Mouse (Mus musculus) midbrain, embryonic 12.5 days (tissue): ENCODE results near the gene Ergic2. TPM values are rescaled to one million over a fixed set of nuclear protein-coding genes. Genes with fewer than 3 reads are reported as not detected.
A peak's percentile ranks its signal among the peaks of the same experiment; 100 is the strongest.

Source experiments
- ATAC-seq: fragments of 200-750 bp; cut with Nextera tagmentation; 2 replicates; pipeline ENCODE4 v1.8.0; 2017; ENCODE audit warnings: low read depth, moderate TSS enrichment, moderate library complexity; ENCODE audit not compliant: low FRiP score
- H3K27ac ChIP-seq: fragments of 300-500 bp; sonication (generic); replicated peaks from 2 replicates; pipeline ENCODE4 v1.5.1; 2016; ENCODE audit warnings: mild to moderate bottlenecking
- H3K27me3 ChIP-seq: fragments of 300-500 bp; sonication (generic); 2 replicates; pipeline ENCODE4 v1.6.1; 2016; ENCODE audit warnings: mild to moderate bottlenecking
- H3K36me3 ChIP-seq: fragments of 300-500 bp; sonication (generic); 2 replicates; pipeline ENCODE4 v1.6.1; 2016
- H3K4me1 ChIP-seq: fragments of 300-500 bp; sonication (generic); 2 replicates; pipeline ENCODE4 v1.6.1; 2016
- H3K4me2 ChIP-seq: fragments of 300-500 bp; sonication (generic); replicated peaks from 2 replicates; pipeline ENCODE4 v1.6.1; 2016; ENCODE audit warnings: mild to moderate bottlenecking, moderate library complexity
- H3K4me3 ChIP-seq: fragments of 300-500 bp; sonication (generic); 2 replicates; pipeline ENCODE4 v1.5.1; 2016; ENCODE audit warnings: mild to moderate bottlenecking
- H3K9ac ChIP-seq: fragments of 300-500 bp; sonication (generic); replicated peaks from 2 replicates; pipeline ENCODE4 v1.6.1; 2016; ENCODE audit warnings: mild to moderate bottlenecking, moderate library complexity
- H3K9me3 ChIP-seq: fragments of 300-500 bp; sonication (generic); 2 replicates; pipeline ENCODE4 v1.6.1; 2016; ENCODE audit warnings: mild to moderate bottlenecking
- WGBS: fragments of 180-500 bp; shearing (Covaris S2); methylation state at CpG from one replicate; pipeline ENCODE4 v1.1.7; 2016; 5-methylcytosine and 5-hydroxymethylcytosine counted together
- polyA plus RNA-seq: library from polyadenylated mRNA; unstranded; fragments of >200 nt; fragmentation: Nextera tagmentation; extraction: Ambion mirVana; gene quantifications from 2 replicates; pipeline ENCODE4 v1.2.1, GENCODE M21; 2016

The Ergic2 gene
- polyA plus RNA-seq, 1 experiment from 2014 or later = 211 TPM

- Histone ChIP-seq H3K27me3 (no peaks in the 10 kb centered on the region), H3K4me1 (no peaks in the 10 kb centered on the region), H3K36me3 (no peaks in the 10 kb centered on the region), H3K9me3 (no peaks in the 10 kb centered on the region), H3K9ac (no peak overlapping the region), H3K27ac (no peak overlapping the region), H3K4me3 (no peak overlapping the region), H3K4me2 (no peak overlapping the region)
- 91% methylated on average over 5 of the region's 5 CpGs for WGBS
- ATAC-seq = no peak
Measured at GRCm38 (mm10) chr6:148241685-148242084, 29.5 kb upstream of the Ergic2 start.

GRCm38 (mm10) chr6:148239311-148239710 lies 27.1 kb upstream of the Ergic2 start:
- no peak overlapping the region for H3K4me2 ChIP-seq
- ATAC-seq = no peak
- WGBS = 89% methylated on average over 1 of the region's 1 CpGs
- H3K9ac ChIP-seq = no peak overlapping the region
- H3K9me3 ChIP-seq = no peaks in the 10 kb centered on the region
- H3K36me3 ChIP-seq = no peaks in the 10 kb centered on the region
- no peak overlapping the region for H3K4me3 ChIP-seq
- no peak overlapping the region for H3K27ac ChIP-seq
- H3K27me3 ChIP-seq = no peaks in the 10 kb centered on the region
- H3K4me1 ChIP-seq = no peaks in the 10 kb centered on the region

- Histone ChIP-seq H3K27me3 (no peaks in the 10 kb centered on the region), H3K9ac (no peak overlapping the region), H3K9me3 (no peaks in the 10 kb centered on the region), H3K4me3 (no peak overlapping the region), H3K36me3 (no peaks in the 10 kb centered on the region), H3K4me1 (no peaks in the 10 kb centered on the region), H3K4me2 (no peak overlapping the region), H3K27ac (0 out of 2 replicates have a peak overlapping the region, but pooled peaks have one; percentile 15)
- ATAC-seq = no peak
- 51% methylated on average over 5 of the region's 5 CpGs for WGBS
Measured at GRCm38 (mm10) chr6:148237453-148237852, 25.3 kb upstream of the Ergic2 start.

- Histone ChIP-seq H3K4me3 (no peak overlapping the region), H3K36me3 (no peaks in the 10 kb centered on the region), H3K4me1 (no peaks in the 10 kb centered on the region), H3K9ac (no peak overlapping the region), H3K9me3 (no peaks in the 10 kb centered on the region), H3K4me2 (no peak overlapping the region), H3K27ac (no peak overlapping the region), H3K27me3 (no peaks in the 10 kb centered on the region)
- 76% methylated on average over 3 of the region's 3 CpGs for WGBS
- ATAC-seq = no peak
Measured at GRCm38 (mm10) chr6:148234105-148234828, 22.1 kb upstream of the Ergic2 start.

- no peaks in the 10 kb centered on the region for H3K9me3 ChIP-seq
- H3K36me3 ChIP-seq = no peaks in the 10 kb centered on the region
- no peak overlapping the region for H3K27ac ChIP-seq
- H3K9ac ChIP-seq = no peak overlapping the region
- no peaks in the 10 kb centered on the region for H3K4me1 ChIP-seq
- ATAC-seq = no peak
- H3K4me2 ChIP-seq = no peak overlapping the region
- WGBS = 75% methylated on average over 3 of the region's 3 CpGs
- H3K4me3 ChIP-seq = no peak overlapping the region
- no peaks in the 10 kb centered on the region for H3K27me3 ChIP-seq
Measured at GRCm38 (mm10) chr6:148227542-148227941, 15.4 kb upstream of the Ergic2 start.

- 68% methylated on average over 2 of the region's 2 CpGs for WGBS
- Histone ChIP-seq H3K9me3 (no peaks in the 10 kb centered on the region), H3K4me3 (no peak overlapping the region), H3K9ac (no peak overlapping the region), H3K27me3 (no peaks in the 10 kb centered on the region), H3K36me3 (no peaks in the 10 kb centered on the region), H3K27ac (no peak overlapping the region), H3K4me2 (no peak overlapping the region), H3K4me1 (no peaks in the 10 kb centered on the region)
- no peak for ATAC-seq
Measured at GRCm38 (mm10) chr6:148222686-148223085, 10.5 kb upstream of the Ergic2 start.

GRCm38 (mm10) chr6:148218235-148219076 lies 6.3 kb upstream of the Ergic2 start:
- no peak overlapping the region for H3K27ac ChIP-seq
- H3K27me3 ChIP-seq = no peaks in the 10 kb centered on the region
- H3K9me3 ChIP-seq = no peaks in the 10 kb centered on the region
- no peak overlapping the region for H3K9ac ChIP-seq
- no peak for ATAC-seq
- WGBS = 80% methylated on average over 2 of the region's 2 CpGs
- no peaks in the 10 kb centered on the region for H3K36me3 ChIP-seq
- H3K4me2 ChIP-seq = no peak overlapping the region
- no peak overlapping the region for H3K4me3 ChIP-seq
- no peaks in the 10 kb centered on the region for H3K4me1 ChIP-seq

GRCm38 (mm10) chr6:148216752-148217151 lies 4.6 kb upstream of the Ergic2 start:
- H3K4me3 ChIP-seq = no peak overlapping the region
- no peaks in the 10 kb centered on the region for H3K27me3 ChIP-seq
- no peak overlapping the region for H3K27ac ChIP-seq
- H3K36me3 ChIP-seq = no peaks in the 10 kb centered on the region
- 89% methylated on average over 4 of the region's 4 CpGs for WGBS
- H3K4me2 ChIP-seq = no peak overlapping the region
- no peaks in the 10 kb centered on the region for H3K9me3 ChIP-seq
- H3K9ac ChIP-seq = no peak overlapping the region
- ATAC-seq = no peak
- H3K4me1 ChIP-seq = peaks cover 6% of the 10 kb centered on the region; the same call in 1 of the 2 replicates

- Histone ChIP-seq H3K4me1 (peaks cover 15% of the 10 kb centered on the region), H3K4me3 (no peak overlapping the region), H3K9me3 (no peaks in the 10 kb centered on the region), H3K9ac (no peak overlapping the region), H3K27ac (no peak overlapping the region), H3K36me3 (no peaks in the 10 kb centered on the region), H3K27me3 (no peaks in the 10 kb centered on the region), H3K4me2 (no peak overlapping the region)
- 15% methylated on average over 5 of the region's 5 CpGs for WGBS
- ATAC-seq = no peak
Measured at GRCm38 (mm10) chr6:148214765-148215164, 2.6 kb upstream of the Ergic2 start.

- no peaks in the 10 kb centered on the region for H3K27me3 ChIP-seq
- H3K4me3 ChIP-seq = peak overlapping the region; percentile 75
- H3K9ac ChIP-seq = peak overlapping the region; percentile 93
- peak overlapping the region; percentile 74 for H3K4me2 ChIP-seq
- peak; percentile 70 for ATAC-seq
- no peaks in the 10 kb centered on the region for H3K36me3 ChIP-seq
- peaks cover 15% of the 10 kb centered on the region for H3K4me1 ChIP-seq
- WGBS = under 1% methylated on average over 51 of the region's 51 CpGs
- no peaks in the 10 kb centered on the region for H3K9me3 ChIP-seq
- H3K27ac ChIP-seq = peak overlapping the region; percentile 87
Measured at GRCm38 (mm10) chr6:148211391-148211876, 740 bp downstream of the Ergic2 start.

- Histone ChIP-seq H3K36me3 (peaks cover 18% of the 10 kb centered on the region), H3K27me3 (no peaks in the 10 kb centered on the region), H3K4me3 (no peak overlapping the region), H3K9ac (no peak overlapping the region), H3K9me3 (no peaks in the 10 kb centered on the region), H3K4me1 (peaks cover 10% of the 10 kb centered on the region), H3K4me2 (no peak overlapping the region), H3K27ac (no peak overlapping the region)
- WGBS = 88% methylated on average over 1 of the region's 1 CpGs
- ATAC-seq = no peak
Measured at GRCm38 (mm10) chr6:148207522-148207921, 4.7 kb downstream of the Ergic2 start.

GRCm38 (mm10) chr6:148205134-148205533 lies 7.0 kb downstream of the Ergic2 start:
- no peak for ATAC-seq
- H3K27me3 ChIP-seq = no peaks in the 10 kb centered on the region
- H3K36me3 ChIP-seq = peaks cover 36% of the 10 kb centered on the region
- H3K4me3 ChIP-seq = no peak overlapping the region
- H3K4me2 ChIP-seq = no peak overlapping the region
- WGBS = 97% methylated on average over 1 of the region's 1 CpGs
- H3K9me3 ChIP-seq = no peaks in the 10 kb centered on the region
- no peak overlapping the region for H3K9ac ChIP-seq
- H3K27ac ChIP-seq = no peak overlapping the region
- 0 out of 2 replicates have a peak, but pooled peaks cover under 1% of the 10 kb centered on the region for H3K4me1 ChIP-seq
